Mouse (Mus musculus): ENCODE data around the gene Gm20431. TPM values are rescaled to one million over a fixed set of nuclear protein-coding genes. Genes with fewer than 3 reads are reported as not detected.

Gm20431 gene
- total and polyA plus RNA-seq, 2 experiments from 2014 or later: 9.8 to 10.7 TPM

- no peaks in the 10 kb centered on the region for H3K9me3 ChIP-seq (ENCODE audit: low read length)
- H3K4me3 ChIP-seq (ENCODE audit: low read length): no peak overlapping the region
- no peak for DNase-seq (ENCODE audit: low spot score)
- no peaks in the 10 kb centered on the region for H3K36me3 ChIP-seq (ENCODE audit: insufficient read depth, low read length)
- H3K4me2 ChIP-seq (ENCODE audit: low read depth, low read length): no peak overlapping the region
- no peak overlapping the region for H3K27ac ChIP-seq
- no peaks in the 10 kb centered on the region for H3K4me1 ChIP-seq (ENCODE audit: insufficient read depth, low read length)
- no peak overlapping the region for H3K9ac ChIP-seq (replicated peaks; ENCODE audit: low read length)
- peaks cover 5% of the 10 kb centered on the region; the same call in 1 of the 2 replicates for H3K27me3 ChIP-seq (ENCODE audit: insufficient read depth, low read length)
- 73% methylated on average over 16 of the region's 16 CpGs for WGBS
- ATAC-seq: no peak
- no peak for TF ChIP-seq CTCF (IDR thresholded peaks at IDR 0.05; ENCODE audit: low read depth)
These were observed 25.3 kb upstream of the Gm20431 start for GRCm38 (mm10) chr2:167686382-167687249.

DNA sequence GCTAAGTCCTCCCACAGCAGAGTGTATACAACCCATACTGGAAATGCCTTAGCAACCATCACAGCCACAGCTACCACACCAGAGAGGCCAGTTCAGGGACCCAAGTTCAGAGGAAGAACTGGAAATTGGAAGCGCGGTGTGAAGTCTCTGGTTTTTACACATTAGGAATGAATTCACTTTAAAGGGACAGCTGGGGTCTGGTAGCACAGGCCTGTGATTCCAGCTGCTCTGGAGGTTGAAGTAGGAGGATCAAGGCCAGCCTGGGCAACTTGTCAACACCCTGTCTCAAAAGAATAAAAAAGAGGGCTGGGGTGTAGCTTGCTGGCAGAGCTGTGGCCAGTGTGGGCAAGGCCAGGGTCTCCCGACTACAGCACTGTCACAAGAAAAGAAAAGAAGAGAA is 24.6 kb upstream of the Gm20431 start:
- no peak for ATAC-seq
- DNase-seq (ENCODE audit: low spot score): no peak
- no peaks in the 10 kb centered on the region for H3K9me3 ChIP-seq (ENCODE audit: low read length)
- no peak for TF ChIP-seq CTCF (IDR thresholded peaks at IDR 0.05; ENCODE audit: low read depth)
- H3K4me3 ChIP-seq (ENCODE audit: low read length): no peak overlapping the region
- H3K9ac ChIP-seq (replicated peaks; ENCODE audit: low read length): no peak overlapping the region
- H3K4me2 ChIP-seq (ENCODE audit: low read depth, low read length): no peak overlapping the region
- no peaks in the 10 kb centered on the region for H3K4me1 ChIP-seq (ENCODE audit: insufficient read depth, low read length)
- no peak overlapping the region for H3K27ac ChIP-seq
- H3K27me3 ChIP-seq (ENCODE audit: insufficient read depth, low read length): 0 out of 2 replicates have a peak, but pooled peaks cover 2% of the 10 kb centered on the region
- H3K36me3 ChIP-seq (ENCODE audit: insufficient read depth, low read length): no peaks in the 10 kb centered on the region
- 76% methylated on average over 3 of the region's 3 CpGs for WGBS

- peak; percentile 100 for TF ChIP-seq CTCF (IDR thresholded peaks at IDR 0.05; ENCODE audit: low read depth)
- DNase-seq (ENCODE audit: low spot score) (peak; percentile 95), ATAC-seq (peak; percentile 11; the same call in 1 of the 2 replicates)
- no peak overlapping the region for H3K27ac ChIP-seq
- no peak overlapping the region for H3K4me3 ChIP-seq (ENCODE audit: low read length)
- no peaks in the 10 kb centered on the region for H3K27me3 ChIP-seq (ENCODE audit: insufficient read depth, low read length)
- no peaks in the 10 kb centered on the region for H3K4me1 ChIP-seq (ENCODE audit: insufficient read depth, low read length)
- H3K4me2 ChIP-seq (ENCODE audit: low read depth, low read length): no peak overlapping the region
- 6% methylated on average over 8 of the region's 8 CpGs for WGBS
- H3K36me3 ChIP-seq (ENCODE audit: insufficient read depth, low read length): no peaks in the 10 kb centered on the region
- H3K9me3 ChIP-seq (ENCODE audit: low read length): no peaks in the 10 kb centered on the region
- H3K9ac ChIP-seq (replicated peaks; ENCODE audit: low read length): no peak overlapping the region
These were observed 23.8 kb upstream of the Gm20431 start for GRCm38 (mm10) chr2:167685137-167685536.

DNA sequence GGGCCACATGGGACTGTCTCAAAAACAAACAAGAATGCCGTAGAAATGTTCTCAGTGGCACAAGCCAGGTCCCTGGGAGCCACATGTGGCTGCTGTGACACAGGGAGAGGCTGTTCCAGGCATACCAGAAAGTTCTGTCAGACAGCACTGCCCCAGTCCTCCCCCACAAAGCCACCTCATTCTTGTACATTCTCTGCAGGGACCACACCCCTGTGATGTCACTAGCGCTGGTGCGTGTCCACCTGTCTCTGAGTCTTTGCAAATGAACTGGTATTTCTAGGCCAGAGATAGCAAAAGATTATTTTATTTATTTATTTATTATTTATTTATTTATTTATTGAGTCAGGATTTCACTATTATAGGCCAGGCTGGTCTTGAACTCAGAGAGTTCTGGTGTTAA is 22.4 kb upstream of the Gm20431 start:
- no peaks in the 10 kb centered on the region for H3K36me3 ChIP-seq (ENCODE audit: insufficient read depth, low read length)
- no peak for ATAC-seq

DNA sequence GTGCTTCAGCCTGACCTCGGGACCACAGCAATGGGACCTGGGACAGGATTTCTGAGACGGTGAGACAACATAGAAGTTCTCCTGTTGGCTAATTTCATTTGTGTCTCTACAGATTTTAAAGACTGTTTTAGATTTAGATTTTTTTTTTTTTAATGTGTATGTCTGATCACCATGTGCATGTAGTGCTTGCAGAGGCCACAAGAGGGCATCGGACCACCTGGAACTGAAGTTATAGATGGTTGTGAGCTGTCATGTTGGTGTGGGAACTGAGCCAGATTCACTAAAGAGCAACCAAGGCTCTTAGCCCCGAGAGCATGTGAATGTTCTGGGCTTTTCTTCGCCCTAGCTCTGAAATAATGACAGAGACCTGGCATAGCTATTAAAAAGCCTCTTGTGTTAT is 19.4 kb upstream of the Gm20431 start:
- Histone ChIP-seq H3K9ac (replicated peaks; ENCODE audit: low read length) (no peak overlapping the region), H3K4me1 (ENCODE audit: insufficient read depth, low read length) (no peaks in the 10 kb centered on the region), H3K4me3 (ENCODE audit: low read length) (no peak overlapping the region), H3K4me2 (ENCODE audit: low read depth, low read length) (no peak overlapping the region), H3K27ac (no peak overlapping the region), H3K9me3 (ENCODE audit: low read length) (no peaks in the 10 kb centered on the region), H3K36me3 (ENCODE audit: insufficient read depth, low read length) (no peaks in the 10 kb centered on the region), H3K27me3 (ENCODE audit: insufficient read depth, low read length) (no peaks in the 10 kb centered on the region)
- peak; percentile 70 for TF ChIP-seq CTCF (IDR thresholded peaks at IDR 0.05; ENCODE audit: low read depth)
- DNase-seq (ENCODE audit: low spot score): peak; percentile 69
- 45% methylated on average over 5 of the region's 5 CpGs for WGBS
- ATAC-seq: no peak

More for the DNA sequence above, 22.4 kb upstream of the Gm20431 start:
- Histone ChIP-seq H3K4me1 (ENCODE audit: insufficient read depth, low read length) (no peaks in the 10 kb centered on the region), H3K9me3 (ENCODE audit: low read length) (no peaks in the 10 kb centered on the region), H3K4me3 (ENCODE audit: low read length) (no peak overlapping the region), H3K9ac (replicated peaks; ENCODE audit: low read length) (no peak overlapping the region), H3K27ac (no peak overlapping the region), H3K4me2 (ENCODE audit: low read depth, low read length) (no peak overlapping the region), H3K27me3 (ENCODE audit: insufficient read depth, low read length) (no peaks in the 10 kb centered on the region)
- 68% methylated on average over 3 of the region's 3 CpGs for WGBS
- DNase-seq (ENCODE audit: low spot score): no peak
- TF ChIP-seq CTCF (IDR thresholded peaks at IDR 0.05; ENCODE audit: low read depth): no peak

GRCm38 (mm10) chr2:167679902-167680430 is 18.7 kb upstream of the Gm20431 start:
- H3K27me3 ChIP-seq (ENCODE audit: insufficient read depth, low read length): no peaks in the 10 kb centered on the region
- no peaks in the 10 kb centered on the region for H3K36me3 ChIP-seq (ENCODE audit: insufficient read depth, low read length)
- ATAC-seq (peak; percentile 87), DNase-seq (ENCODE audit: low spot score) (peak; percentile 86)
- TF ChIP-seq CTCF (IDR thresholded peaks at IDR 0.05; ENCODE audit: low read depth): peak; percentile 97
- H3K9me3 ChIP-seq (ENCODE audit: low read length): no peaks in the 10 kb centered on the region
- WGBS: 5% methylated on average over 13 of the region's 13 CpGs
- H3K4me3 ChIP-seq (ENCODE audit: low read length): no peak overlapping the region
- H3K4me1 ChIP-seq (ENCODE audit: insufficient read depth, low read length): no peaks in the 10 kb centered on the region
- H3K27ac ChIP-seq: no peak overlapping the region
- no peak overlapping the region for H3K4me2 ChIP-seq (ENCODE audit: low read depth, low read length)
- no peak overlapping the region for H3K9ac ChIP-seq (replicated peaks; ENCODE audit: low read length)

GRCm38 (mm10) chr2:167678600-167678999 is 17.3 kb upstream of the Gm20431 start:
- H3K9ac ChIP-seq (replicated peaks; ENCODE audit: low read length): no peak overlapping the region
- H3K4me2 ChIP-seq (ENCODE audit: low read depth, low read length): no peak overlapping the region
- DNase-seq (ENCODE audit: low spot score): no peak
- no peak overlapping the region for H3K27ac ChIP-seq
- no peak for ATAC-seq
- H3K27me3 ChIP-seq (ENCODE audit: insufficient read depth, low read length): no peaks in the 10 kb centered on the region
- 53% methylated on average over 5 of the region's 5 CpGs for WGBS
- peak; percentile 54 for TF ChIP-seq CTCF (IDR thresholded peaks at IDR 0.05; ENCODE audit: low read depth)
- no peaks in the 10 kb centered on the region for H3K9me3 ChIP-seq (ENCODE audit: low read length)
- no peaks in the 10 kb centered on the region for H3K4me1 ChIP-seq (ENCODE audit: insufficient read depth, low read length)
- no peaks in the 10 kb centered on the region for H3K36me3 ChIP-seq (ENCODE audit: insufficient read depth, low read length)
- H3K4me3 ChIP-seq (ENCODE audit: low read length): no peak overlapping the region
